Mouse (Mus musculus) layer of hippocampus, adult 18-20 months (tissue): ENCODE data around the gene Fggy. TPM values are rescaled to one million over a fixed set of nuclear protein-coding genes. Genes with fewer than 3 reads are reported as not detected.

Experiments
- DNase-seq, 2 experiments: peaks; one replicate each; pipeline ENCODE4 v3.0.0; 2022; ENCODE audit warnings: low spot score in 2 of 2
- long read RNA-seq: library from polyadenylated mRNA; stranded (forward); transcript quantifications from one replicate; pipeline ENCODE4 v2.0.0, GENCODE M21; 2021
- total RNA-seq, 2 experiments: library from RNA; stranded (reverse); gene quantifications; 2 replicates each; pipeline ENCODE4 v1.2.3; 2021

The Fggy gene
- total RNA-seq = 10 to 100 TPM; 14.9 to 15.5 TPM
- long read RNA-seq, transcript Fggy-202 (16 exons, 1,891 nt) = major isoform, 8 of 19 reads
- long read RNA-seq, partial matches to known transcripts = 1 of 19 reads
- long read RNA-seq, other reads (novel, unspliced or antisense) = 10 of 19 reads

- peak; percentile 97 to 99 for DNase-seq
Observed at GRCm38 (mm10) chr4:95557333-95557956, at the start of gene Fggy. Gene Fggy (plus strand): TSS chr4:95557507.

- DNase-seq = no peak
Observed at GRCm38 (mm10) chr4:95507946-95508311, 49.4 kb upstream of the Fggy start.

- DNase-seq = no peak
Observed at GRCm38 (mm10) chr4:95518382-95518781, 38.9 kb upstream of the Fggy start.

- no peak for DNase-seq
Observed at GRCm38 (mm10) chr4:95519975-95520642, 37.2 kb upstream of the Fggy start.

GRCm38 (mm10) chr4:95520643-95521032 lies 36.7 kb upstream of the Fggy start:
- DNase-seq = no peak

GRCm38 (mm10) chr4:95526588-95526987 lies 30.7 kb upstream of the Fggy start:
- DNase-seq = no peak

- no peak for DNase-seq
Observed at GRCm38 (mm10) chr4:95530757-95531156, 26.6 kb upstream of the Fggy start.

- DNase-seq = no peak
Observed at GRCm38 (mm10) chr4:95533946-95534345, 23.4 kb upstream of the Fggy start.

- no peak for DNase-seq
Observed at GRCm38 (mm10) chr4:95541382-95542038, 15.8 kb upstream of the Fggy start.

GRCm38 (mm10) chr4:95542039-95542790 lies 15.1 kb upstream of the Fggy start:
- no peak for DNase-seq

- no peak for DNase-seq
Observed at GRCm38 (mm10) chr4:95543529-95543928, 13.8 kb upstream of the Fggy start.

GRCm38 (mm10) chr4:95556663-95557332 lies 509 bp upstream of the Fggy start:
- DNase-seq = no peak

GRCm38 (mm10) chr4:95558271-95558888 lies 1.1 kb downstream of the Fggy start:
- peak in 1 of 2 experiments; percentile 56 for DNase-seq

- DNase-seq = no peak
Observed at GRCm38 (mm10) chr4:95571621-95572020, 14.3 kb downstream of the Fggy start.

- no peak for DNase-seq
Observed at GRCm38 (mm10) chr4:95573704-95574103, 16.4 kb downstream of the Fggy start.

- DNase-seq = no peak
Observed at GRCm38 (mm10) chr4:95575411-95575911, 18.2 kb downstream of the Fggy start.

- DNase-seq = no peak
Observed at GRCm38 (mm10) chr4:95579183-95579582, 21.9 kb downstream of the Fggy start.

- no peak for DNase-seq
Observed at GRCm38 (mm10) chr4:95584107-95584762, 26.9 kb downstream of the Fggy start.

GRCm38 (mm10) chr4:95586274-95587001 lies 29.1 kb downstream of the Fggy start:
- DNase-seq = no peak
